Mouse (Mus musculus): ENCODE results near the gene Mycbp. TPM values are rescaled to one million over a fixed set of nuclear protein-coding genes. Genes with fewer than 3 reads are reported as not detected.
"Not testable (repeated sequence)": the region's sequence is repeated elsewhere in the genome, so short reads cannot be mapped to it uniquely, and the experiment has no call there.

Gene Mycbp
- polyA plus RNA-seq, 1 experiment from 2014 or later = 66.8 TPM

DNA sequence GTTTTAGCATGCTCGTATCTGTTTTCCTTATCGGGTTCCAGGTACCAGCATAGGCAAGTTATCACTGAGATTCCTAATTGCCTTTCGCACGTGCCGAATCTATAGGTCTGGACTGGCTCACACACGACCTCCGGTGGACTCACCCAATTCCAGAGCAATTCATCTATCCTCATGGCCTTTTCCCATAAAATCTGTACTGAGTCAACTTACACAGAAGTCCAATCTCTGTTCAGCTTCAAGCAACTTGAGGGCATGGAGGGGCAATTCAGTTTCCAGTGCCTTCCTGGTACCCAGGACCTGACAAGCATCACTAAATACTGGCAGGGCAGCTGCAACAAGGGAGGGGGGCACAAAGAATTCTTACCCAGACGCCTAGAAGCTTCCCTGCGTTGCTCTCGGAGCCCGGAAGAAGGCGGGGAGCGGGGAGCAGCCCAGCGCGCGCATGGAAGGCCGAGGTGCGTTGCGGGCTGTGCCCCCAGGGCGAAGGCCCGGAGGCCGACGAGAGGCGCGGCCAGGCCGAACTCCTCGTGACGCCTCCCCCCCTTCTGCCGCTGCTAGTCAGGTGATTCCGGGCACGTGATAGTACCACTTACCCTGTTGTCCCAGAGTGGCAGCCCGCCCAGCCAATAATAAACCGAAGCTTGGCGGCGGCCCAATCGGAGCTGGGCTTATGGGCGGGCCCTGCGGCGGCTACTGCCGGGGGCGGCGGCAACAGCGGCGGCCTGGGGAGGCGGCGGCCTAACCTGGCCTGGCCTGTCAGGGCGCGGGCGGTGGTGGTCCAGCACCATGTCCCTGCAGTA is 12.3 kb downstream of the Mycbp start, which contains the start of gene Rragc:
Rragc (plus strand) TSS at position 699 of the 800 bp plus-strand sequence.
- WGBS = 1% methylated on average over 49 of the region's 49 CpGs
- peak within 1 kb of the TSS; percentile 91 for H3K27ac ChIP-seq
- no peaks in the 10 kb centered on the region for H3K27me3 ChIP-seq (ENCODE audit: low read depth, poor library complexity, severe bottlenecking)
- H3K36me3 ChIP-seq = peaks cover 44% of the 10 kb centered on the region
- no peaks in the 10 kb centered on the region for H3K9me3 ChIP-seq (replicated peaks)
- peaks cover 26% of the 10 kb centered on the region for H3K4me1 ChIP-seq
- H3K4me3 ChIP-seq = peak within 1 kb of the TSS; percentile 95
- peak; percentile 100 for DNase-seq (ENCODE audit: low spot score)

DNA sequence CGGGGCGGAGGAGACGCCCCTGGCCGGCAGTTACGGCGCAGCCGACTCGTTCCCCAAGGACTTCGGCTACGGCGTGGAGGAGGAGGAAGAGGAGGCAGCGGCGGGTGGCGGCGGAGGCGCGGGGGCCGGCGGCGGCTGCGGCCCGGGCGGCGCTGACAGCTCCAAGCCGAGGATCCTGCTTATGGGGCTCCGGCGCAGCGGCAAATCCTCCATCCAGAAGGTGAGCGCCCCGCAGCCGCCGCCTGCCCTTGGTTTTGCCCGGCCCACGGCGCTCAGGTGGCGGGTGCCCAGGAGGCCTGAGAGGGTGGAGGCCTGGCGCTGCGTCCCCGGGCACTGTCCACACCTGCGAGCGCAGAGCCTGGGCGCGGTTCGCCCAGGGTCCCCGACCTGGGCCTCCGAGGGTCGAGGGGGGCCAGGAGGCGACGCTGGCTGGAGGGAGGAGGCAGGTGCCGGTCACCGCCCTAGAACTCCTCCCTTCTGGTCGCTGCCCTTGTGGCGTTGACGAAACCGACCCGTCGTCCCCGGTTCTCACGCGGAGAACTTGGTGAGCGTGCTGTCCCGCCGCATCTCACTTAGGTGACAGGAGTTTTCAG is 13.0 kb downstream of the Mycbp start, which contains the start of gene 4930535I16Rik:
4930535I16Rik (minus strand) TSS at position 475 of the 593 bp plus-strand sequence.
- no peaks in the 10 kb centered on the region for H3K9me3 ChIP-seq (replicated peaks)
- H3K36me3 ChIP-seq = peaks cover 43% of the 10 kb centered on the region
- H3K4me1 ChIP-seq = peaks cover 26% of the 10 kb centered on the region
- no peaks in the 10 kb centered on the region for H3K27me3 ChIP-seq (ENCODE audit: low read depth, poor library complexity, severe bottlenecking)
- H3K27ac ChIP-seq = peak within 1 kb of the TSS; percentile 91
- under 1% methylated on average over 54 of the region's 63 CpGs for WGBS
- peak; percentile 58 for DNase-seq (ENCODE audit: low spot score)
- H3K4me3 ChIP-seq = peak within 1 kb of the TSS; percentile 95

DNA sequence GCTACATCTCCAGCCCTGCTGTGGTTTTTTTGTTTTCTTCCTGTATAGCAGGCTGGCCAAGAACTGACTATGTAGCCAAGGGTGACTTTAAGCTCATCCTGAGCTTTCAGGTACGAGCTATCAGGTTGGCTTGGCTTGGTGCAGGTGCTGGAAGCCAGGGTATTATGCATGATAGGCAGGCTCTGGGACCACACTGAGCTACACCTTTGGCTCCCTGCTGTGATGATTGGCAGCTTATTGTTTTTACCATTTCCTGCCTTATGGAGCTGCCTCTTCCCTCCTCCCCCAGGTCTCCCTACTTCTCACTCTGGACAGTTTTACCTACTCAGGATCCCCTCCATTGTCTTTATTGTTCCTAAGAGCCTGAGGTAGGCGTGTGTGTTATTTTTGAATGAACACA is 14.2 kb downstream of the Mycbp start:
- H3K4me3 ChIP-seq = peak overlapping the region; percentile 95
- 74% methylated on average over 2 of the region's 2 CpGs for WGBS
- no peaks in the 10 kb centered on the region for H3K9me3 ChIP-seq (replicated peaks)
- peaks cover 26% of the 10 kb centered on the region for H3K4me1 ChIP-seq
- no peak for DNase-seq (ENCODE audit: low spot score)
- no peaks in the 10 kb centered on the region for H3K27me3 ChIP-seq (ENCODE audit: low read depth, poor library complexity, severe bottlenecking)
- no peak overlapping the region for H3K27ac ChIP-seq
- peaks cover 43% of the 10 kb centered on the region for H3K36me3 ChIP-seq

DNA sequence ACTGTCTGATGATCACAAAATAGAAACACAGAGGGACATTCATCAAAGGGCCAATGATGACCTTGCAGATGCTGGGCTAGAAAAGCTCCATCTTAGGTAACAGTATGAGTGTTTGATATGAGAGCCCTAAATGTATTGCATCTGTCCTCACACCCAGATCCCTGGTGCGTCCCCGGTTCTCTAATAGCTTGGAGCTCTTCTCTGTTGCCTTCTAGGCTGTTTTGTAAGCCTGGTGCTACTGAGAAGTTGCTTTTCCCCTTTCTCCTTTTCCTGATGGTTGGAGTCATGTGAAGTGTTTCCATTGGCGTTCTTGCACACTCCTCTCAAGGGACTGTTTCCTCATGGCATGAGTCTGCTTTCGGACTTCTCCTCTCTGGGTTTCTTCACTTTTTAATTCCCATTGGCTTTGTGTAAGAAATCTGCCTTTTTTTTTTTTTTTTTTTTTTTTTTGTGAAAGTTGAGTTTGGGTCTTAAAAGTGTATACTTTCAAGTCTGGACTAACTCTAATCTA is 16.5 kb downstream of the Mycbp start:
- Histone ChIP-seq H3K27me3 (ENCODE audit: low read depth, poor library complexity, severe bottlenecking) (no peaks in the 10 kb centered on the region), H3K4me1 (peaks cover 22% of the 10 kb centered on the region), H3K36me3 (peaks cover 55% of the 10 kb centered on the region), H3K27ac (no peak overlapping the region), H3K9me3 (replicated peaks) (no peaks in the 10 kb centered on the region), H3K4me3 (no peak overlapping the region)
- DNase-seq (ENCODE audit: low spot score) = no peak
- WGBS = 93% methylated on average over 4 of the region's 4 CpGs

DNA sequence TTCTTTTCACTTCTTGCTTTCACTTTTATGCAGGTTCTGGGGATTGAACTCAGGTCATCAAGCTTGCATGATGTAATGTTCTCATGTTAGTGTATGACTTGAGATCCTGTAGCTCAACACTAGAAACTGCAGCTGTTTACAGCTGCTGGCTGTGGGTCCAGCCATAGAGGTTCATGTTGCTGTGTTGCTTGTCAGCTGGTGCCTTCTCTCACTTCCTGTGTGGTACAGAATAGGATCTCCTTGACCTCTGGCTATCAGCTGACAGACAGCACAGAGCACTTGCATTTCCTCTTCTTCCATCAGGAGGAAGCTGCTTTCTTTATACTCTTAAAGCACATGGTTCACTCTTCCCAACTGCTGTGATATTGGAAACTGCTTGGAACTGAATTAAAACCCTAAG is 23.3 kb downstream of the Mycbp start:
- no peaks in the 10 kb centered on the region for H3K27me3 ChIP-seq (ENCODE audit: low read depth, poor library complexity, severe bottlenecking)
- DNase-seq (ENCODE audit: low spot score) = no peak
- H3K36me3 ChIP-seq = peaks cover 94% of the 10 kb centered on the region

DNA sequence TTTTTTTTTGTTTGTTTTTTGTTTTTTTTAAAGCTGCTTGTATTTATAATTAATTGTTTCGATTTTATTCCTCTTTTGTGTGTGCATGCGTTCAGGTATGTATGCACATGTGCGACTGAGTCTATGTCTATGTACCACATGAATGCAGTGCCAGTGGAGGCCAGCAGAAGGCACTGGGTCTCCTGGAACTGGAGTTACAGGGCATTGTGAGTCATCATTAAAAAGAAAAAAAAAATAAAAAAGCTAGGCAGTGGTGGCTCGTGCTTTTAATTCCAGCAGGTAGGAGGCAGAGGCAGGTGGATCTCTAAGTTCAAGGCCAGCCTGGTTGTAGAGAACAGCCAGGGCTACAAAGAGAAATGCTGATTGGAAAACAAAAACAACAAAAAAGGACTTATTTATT is 25.4 kb downstream of the Mycbp start:
- Histone ChIP-seq H3K9me3 (replicated peaks) (no peaks in the 10 kb centered on the region), H3K27ac (no peak overlapping the region), H3K4me3 (no peak overlapping the region), H3K36me3 (peaks cover 92% of the 10 kb centered on the region), H3K27me3 (ENCODE audit: low read depth, poor library complexity, severe bottlenecking) (no peaks in the 10 kb centered on the region), H3K4me1 (no peaks in the 10 kb centered on the region)
- 93% methylated on average over 4 of the region's 4 CpGs for WGBS
- DNase-seq (ENCODE audit: low spot score) = no peak

More for the DNA sequence above, 23.3 kb downstream of the Mycbp start:
- no peaks in the 10 kb centered on the region for H3K4me1 ChIP-seq
- H3K9me3 ChIP-seq (replicated peaks) = no peaks in the 10 kb centered on the region
- H3K4me3 ChIP-seq = no peak overlapping the region
- H3K27ac ChIP-seq = no peak overlapping the region

DNA sequence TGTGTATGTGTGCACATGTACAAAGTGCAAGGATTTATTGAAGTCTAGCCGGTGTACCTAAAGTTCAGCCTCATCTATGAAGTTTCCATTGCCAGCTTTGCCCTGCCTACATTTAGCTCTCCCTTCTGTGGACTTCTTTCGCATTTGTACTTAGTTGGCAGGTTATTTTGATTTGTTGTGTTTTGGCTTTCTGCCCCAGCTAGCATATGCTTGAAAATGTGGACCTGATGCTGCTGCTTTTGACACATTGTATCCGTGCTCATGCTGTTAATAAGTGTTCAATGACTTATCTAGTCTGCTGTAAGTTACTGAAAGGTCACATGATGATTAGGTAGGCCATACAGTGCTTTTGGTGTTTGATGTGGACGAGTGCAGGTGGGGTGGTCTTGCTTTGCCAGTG is 29.7 kb downstream of the Mycbp start:
- H3K4me3 ChIP-seq = no peak overlapping the region
- H3K4me1 ChIP-seq = no peaks in the 10 kb centered on the region
- no peak overlapping the region for H3K27ac ChIP-seq
- WGBS = 93% methylated on average over 4 of the region's 4 CpGs
- H3K27me3 ChIP-seq (ENCODE audit: low read depth, poor library complexity, severe bottlenecking) = no peaks in the 10 kb centered on the region
- H3K36me3 ChIP-seq = peaks cover 75% of the 10 kb centered on the region
- no peaks in the 10 kb centered on the region for H3K9me3 ChIP-seq (replicated peaks)
- no peak for DNase-seq (ENCODE audit: low spot score)

DNA sequence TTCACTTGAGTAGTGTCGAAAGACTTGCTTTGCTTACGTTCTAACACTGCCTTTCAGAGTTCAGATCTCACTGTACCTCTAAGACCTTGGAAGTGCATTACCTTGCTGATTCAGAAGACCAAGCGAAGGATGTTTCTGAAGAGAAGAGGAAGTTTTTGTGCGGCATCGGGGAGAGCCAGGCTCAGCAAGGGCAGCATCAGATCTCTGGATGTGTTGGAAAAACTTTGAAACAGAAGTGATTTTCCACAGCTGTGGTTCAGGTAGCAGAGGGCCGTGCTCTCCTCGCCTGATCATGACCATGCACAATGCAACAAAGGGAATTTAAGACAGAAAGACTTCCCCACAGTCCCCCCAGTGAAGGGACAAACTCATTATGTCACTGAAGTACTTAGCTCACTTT is 31.4 kb downstream of the Mycbp start:
- DNase-seq (ENCODE audit: low spot score) = no peak
- H3K9me3 ChIP-seq (replicated peaks) = no peaks in the 10 kb centered on the region
- 92% methylated on average over 7 of the region's 7 CpGs for WGBS
- peaks cover 58% of the 10 kb centered on the region for H3K36me3 ChIP-seq
- H3K4me1 ChIP-seq = no peaks in the 10 kb centered on the region
- H3K4me3 ChIP-seq = no peak overlapping the region
- H3K27ac ChIP-seq = no peak overlapping the region
- H3K27me3 ChIP-seq (ENCODE audit: low read depth, poor library complexity, severe bottlenecking) = no peaks in the 10 kb centered on the region

DNA sequence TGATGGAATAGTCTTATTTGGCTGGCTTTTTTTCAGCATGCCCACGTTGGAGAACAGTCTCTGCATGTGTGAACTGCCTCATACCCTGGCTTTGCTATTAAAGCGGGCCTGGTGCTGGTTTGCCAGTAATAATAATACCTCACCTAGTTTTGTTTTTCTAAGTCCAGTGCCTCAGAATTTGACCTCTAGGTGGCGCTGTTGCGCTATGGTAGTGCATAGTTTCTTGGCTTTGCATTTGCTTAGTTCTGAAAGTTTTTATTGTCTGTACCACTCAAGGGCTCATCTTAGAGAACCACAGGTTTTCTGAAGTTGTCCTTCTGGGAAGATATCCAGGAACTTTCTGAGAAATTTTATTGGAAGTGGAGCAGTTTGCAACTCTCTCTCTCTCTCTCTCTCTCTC is 35.2 kb downstream of the Mycbp start:
- Histone ChIP-seq H3K4me3 (no peak overlapping the region), H3K27me3 (ENCODE audit: low read depth, poor library complexity, severe bottlenecking) (no peaks in the 10 kb centered on the region), H3K27ac (no peak overlapping the region), H3K36me3 (peaks cover 23% of the 10 kb centered on the region), H3K9me3 (replicated peaks) (no peaks in the 10 kb centered on the region), H3K4me1 (no peaks in the 10 kb centered on the region)
- WGBS = 5% methylated on average over 4 of the region's 4 CpGs
- peak; percentile 84 for DNase-seq (ENCODE audit: low spot score)

DNA sequence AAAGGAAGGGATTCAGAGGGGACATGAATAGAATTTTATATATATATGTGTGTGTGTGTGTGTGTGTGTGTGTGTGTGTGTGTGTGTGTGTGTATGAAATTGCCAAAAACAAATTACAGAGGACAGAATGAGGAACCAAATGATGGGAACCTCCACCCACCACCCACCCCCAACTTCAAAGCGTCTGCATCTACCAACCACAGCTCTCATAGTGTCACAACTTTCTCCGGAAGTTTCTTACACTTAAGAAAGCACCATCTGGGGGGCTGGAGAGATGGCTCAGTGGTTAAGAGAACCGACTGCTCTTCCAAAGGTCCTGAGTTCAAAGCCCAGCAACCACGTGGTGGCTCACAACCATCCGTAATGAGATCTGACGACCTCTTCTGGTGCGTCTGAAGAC is 36.2 kb downstream of the Mycbp start:
- 77% methylated on average over 7 of the region's 7 CpGs for WGBS
- H3K27ac ChIP-seq; H3K4me1 ChIP-seq; DNase-seq (ENCODE audit: low spot score); H3K4me3 ChIP-seq; H3K27me3 ChIP-seq (ENCODE audit: low read depth, poor library complexity, severe bottlenecking); H3K9me3 ChIP-seq (replicated peaks): not testable (repeated sequence)
- peaks cover 13% of the 10 kb centered on the region for H3K36me3 ChIP-seq

DNA sequence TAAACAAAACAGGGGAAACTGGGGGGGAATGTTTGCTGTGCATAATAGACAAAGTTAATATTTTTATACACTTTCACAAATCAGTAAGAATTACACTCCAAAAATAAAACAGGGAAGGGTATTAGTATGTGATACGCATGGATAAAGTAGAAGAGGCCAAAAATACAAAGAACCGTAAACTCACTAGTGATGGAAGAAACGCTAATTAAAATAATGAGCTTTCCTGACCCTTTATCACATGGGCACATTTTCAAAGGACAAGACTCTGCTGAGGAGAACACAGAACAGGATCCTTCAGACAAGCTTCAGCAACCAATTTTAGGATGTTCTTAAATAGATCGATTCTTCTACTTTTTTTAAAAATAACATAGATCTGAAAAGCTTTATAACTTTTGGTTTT is 42.1 kb downstream of the Mycbp start:
- 88% methylated on average over 4 of the region's 4 CpGs for WGBS
- Histone ChIP-seq H3K9me3 (replicated peaks) (no peaks in the 10 kb centered on the region), H3K36me3 (no peaks in the 10 kb centered on the region), H3K4me1 (no peaks in the 10 kb centered on the region), H3K27me3 (ENCODE audit: low read depth, poor library complexity, severe bottlenecking) (peaks cover 10% of the 10 kb centered on the region; the same call in 1 of the 2 replicates), H3K27ac (no peak overlapping the region), H3K4me3 (no peak overlapping the region)
- no peak for DNase-seq (ENCODE audit: low spot score)

DNA sequence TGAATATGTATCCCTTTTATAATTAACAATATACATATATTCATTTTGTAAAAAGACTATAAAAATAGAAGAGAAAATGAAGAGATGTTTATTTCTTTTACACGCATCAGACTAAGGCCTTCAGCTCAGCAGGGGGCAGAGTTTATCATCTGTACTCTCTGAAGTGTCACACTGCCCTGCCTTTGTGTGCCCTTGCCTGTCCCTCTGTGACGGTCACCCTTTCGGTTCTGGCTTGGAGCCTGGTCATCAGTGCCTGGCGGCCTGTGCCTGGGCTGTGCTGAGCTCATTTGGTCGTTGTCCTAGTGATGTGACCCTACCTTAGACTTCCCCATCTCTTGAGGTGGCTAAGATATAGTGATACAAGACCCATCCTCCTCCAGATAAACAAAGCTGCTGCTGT is 42.5 kb downstream of the Mycbp start:
- WGBS = 69% methylated on average over 5 of the region's 5 CpGs
- H3K36me3 ChIP-seq = no peaks in the 10 kb centered on the region
- peaks cover 14% of the 10 kb centered on the region; the same call in 1 of the 2 replicates for H3K27me3 ChIP-seq (ENCODE audit: low read depth, poor library complexity, severe bottlenecking)
- no peaks in the 10 kb centered on the region for H3K4me1 ChIP-seq
- no peak for DNase-seq (ENCODE audit: low spot score)
- no peak overlapping the region for H3K4me3 ChIP-seq
- H3K9me3 ChIP-seq (replicated peaks) = no peaks in the 10 kb centered on the region
- H3K27ac ChIP-seq = no peak overlapping the region

DNA sequence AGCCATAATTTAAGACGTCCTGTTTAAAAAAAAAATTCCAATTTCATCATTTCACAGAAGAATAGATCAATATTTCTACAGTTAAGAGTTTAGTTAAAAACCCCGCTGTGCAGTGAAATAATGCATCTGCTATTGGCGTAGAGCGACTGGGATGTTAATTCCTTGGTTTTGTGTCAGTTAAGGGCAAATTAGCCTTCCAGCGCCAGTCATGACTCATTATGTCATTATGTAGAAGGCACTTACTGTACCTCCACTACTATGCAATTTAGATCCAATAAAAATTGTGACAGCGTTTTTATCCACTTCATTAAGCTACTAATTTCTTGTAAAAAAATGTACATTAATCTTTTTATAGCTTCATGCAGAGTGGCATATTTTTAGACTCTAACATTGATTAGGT is 44.3 kb downstream of the Mycbp start:
- Histone ChIP-seq H3K4me3 (no peak overlapping the region), H3K27me3 (ENCODE audit: low read depth, poor library complexity, severe bottlenecking) (peaks cover 22% of the 10 kb centered on the region; the same call in 1 of the 2 replicates), H3K27ac (no peak overlapping the region), H3K4me1 (no peaks in the 10 kb centered on the region), H3K36me3 (no peaks in the 10 kb centered on the region), H3K9me3 (replicated peaks) (no peaks in the 10 kb centered on the region)
- WGBS = 93% methylated on average over 6 of the region's 6 CpGs
- no peak for DNase-seq (ENCODE audit: low spot score)

All from limb, embryonic 10.5 days (tissue).